Mouse (Mus musculus): ENCODE results near the gene Pdcl. TPM values are rescaled to one million over a fixed set of nuclear protein-coding genes. Genes with fewer than 3 reads are reported as not detected.

Gene Pdcl
- polyA plus RNA-seq, 1 experiment, result 3.7 TPM

DNA sequence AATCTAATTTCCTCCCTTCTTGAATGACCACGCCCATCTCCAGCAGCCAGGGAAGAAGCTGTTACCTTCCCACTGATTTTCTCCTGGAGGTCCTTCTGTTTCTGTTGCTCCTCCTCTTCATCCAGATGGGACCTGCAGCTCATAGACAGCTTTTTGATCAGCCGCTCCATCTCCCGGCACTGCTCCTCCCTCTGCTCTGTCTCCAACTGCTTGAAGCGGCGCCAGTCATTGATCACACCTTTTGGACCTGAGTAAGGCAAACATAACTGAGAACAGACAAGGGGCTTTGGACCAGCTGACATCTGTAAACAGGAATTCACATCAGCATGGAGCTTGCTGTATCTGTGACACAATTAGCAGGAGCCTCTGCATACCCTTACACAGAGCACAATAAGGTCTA, 3.6 kb downstream of the Pdcl start:
- Histone ChIP-seq H3K4me1 (ENCODE audit: control insufficient read depth, insufficient read depth, low read length) (peaks cover 8% of the 10 kb centered on the region), H3K36me3 (ENCODE audit: control insufficient read depth, insufficient read depth, low read length) (peaks cover 5% of the 10 kb centered on the region), H3K27me3 (ENCODE audit: control insufficient read depth, insufficient read depth, low read length) (no peaks in the 10 kb centered on the region), H3K4me3 (ENCODE audit: control insufficient read depth, low read depth, low read length) (peak overlapping the region; percentile 47), H3K27ac (ENCODE audit: control insufficient read depth, insufficient read depth, low read depth, low read length) (no peak overlapping the region)
- no peak for TF ChIP-seq CTCF (IDR thresholded peaks at IDR 0.05; ENCODE audit: control insufficient read depth, insufficient read depth, insufficient replicate concordance, low read depth, low read length)
- TF ChIP-seq POLR2A (IDR thresholded peaks at IDR 0.05; ENCODE audit: control insufficient read depth, low read depth, low read length), result no peak

DNA sequence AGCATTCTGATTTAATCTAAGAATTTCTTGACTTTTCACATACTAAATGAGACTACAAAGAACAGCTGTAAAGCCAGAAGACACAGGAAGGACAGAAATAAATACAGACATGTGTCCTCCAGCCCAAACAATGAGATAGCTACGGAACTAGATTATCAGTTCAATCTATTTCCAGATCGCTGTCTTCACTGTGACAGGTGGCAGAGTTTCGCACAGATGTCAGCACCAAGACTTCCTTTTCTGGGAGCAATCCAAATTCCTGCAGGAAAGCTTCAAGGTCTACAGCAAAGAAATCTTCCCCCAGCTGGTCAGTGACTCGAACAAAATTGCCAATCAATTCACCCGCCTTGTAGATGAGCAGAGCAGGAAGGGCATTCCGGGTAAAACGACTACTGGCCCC, 7.5 kb downstream of the Pdcl start:
- Histone ChIP-seq H3K36me3 (ENCODE audit: control insufficient read depth, insufficient read depth, low read length) (peaks cover 5% of the 10 kb centered on the region), H3K27ac (ENCODE audit: control insufficient read depth, insufficient read depth, low read depth, low read length) (no peak overlapping the region), H3K4me3 (ENCODE audit: control insufficient read depth, low read depth, low read length) (no peak overlapping the region), H3K4me1 (ENCODE audit: control insufficient read depth, insufficient read depth, low read length) (no peaks in the 10 kb centered on the region), H3K27me3 (ENCODE audit: control insufficient read depth, insufficient read depth, low read length) (no peaks in the 10 kb centered on the region)
- TF ChIP-seq CTCF (IDR thresholded peaks at IDR 0.05; ENCODE audit: control insufficient read depth, insufficient read depth, insufficient replicate concordance, low read depth, low read length) (no peak), POLR2A (IDR thresholded peaks at IDR 0.05; ENCODE audit: control insufficient read depth, low read depth, low read length) (no peak)

DNA sequence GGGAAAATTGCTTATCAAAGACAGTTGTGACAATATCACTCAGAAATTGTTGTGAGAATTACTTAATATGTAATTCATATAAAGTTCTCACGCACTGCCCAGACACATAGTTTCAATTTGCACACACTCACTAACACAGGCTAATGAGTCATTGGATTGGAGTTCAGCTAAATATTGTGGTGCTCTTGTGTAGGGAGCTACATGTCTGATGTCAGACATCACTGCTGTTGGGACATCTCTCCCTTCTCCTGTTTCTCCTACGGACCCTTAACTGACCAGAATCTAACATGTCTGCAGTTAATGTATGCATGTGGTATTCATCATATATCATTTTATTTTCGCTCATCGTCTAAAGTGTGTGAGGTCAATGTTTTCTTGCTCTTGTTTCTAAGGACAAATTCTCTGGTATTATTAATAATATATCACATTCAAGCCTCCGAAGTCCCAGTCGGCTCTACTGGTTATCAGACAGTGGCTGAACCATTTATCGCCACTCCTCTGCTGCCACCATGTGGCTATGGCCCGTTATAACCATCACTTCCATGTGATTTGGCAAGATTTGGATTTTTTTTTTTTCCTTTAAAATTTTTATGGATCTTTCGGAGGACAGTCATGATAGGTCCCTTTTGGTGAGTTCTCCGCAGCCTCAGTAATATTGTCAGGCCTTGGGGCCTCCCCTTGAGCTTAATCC, 20.5 kb downstream of the Pdcl start:
- no peak for TF ChIP-seq POLR2A (IDR thresholded peaks at IDR 0.05; ENCODE audit: control insufficient read depth, low read depth, low read length)
- no peak; the same call in 1 of the 2 replicates for TF ChIP-seq CTCF (IDR thresholded peaks at IDR 0.05; ENCODE audit: control insufficient read depth, insufficient read depth, insufficient replicate concordance, low read depth, low read length)
- no peaks in the 10 kb centered on the region for H3K27me3 ChIP-seq (ENCODE audit: control insufficient read depth, insufficient read depth, low read length)

DNA sequence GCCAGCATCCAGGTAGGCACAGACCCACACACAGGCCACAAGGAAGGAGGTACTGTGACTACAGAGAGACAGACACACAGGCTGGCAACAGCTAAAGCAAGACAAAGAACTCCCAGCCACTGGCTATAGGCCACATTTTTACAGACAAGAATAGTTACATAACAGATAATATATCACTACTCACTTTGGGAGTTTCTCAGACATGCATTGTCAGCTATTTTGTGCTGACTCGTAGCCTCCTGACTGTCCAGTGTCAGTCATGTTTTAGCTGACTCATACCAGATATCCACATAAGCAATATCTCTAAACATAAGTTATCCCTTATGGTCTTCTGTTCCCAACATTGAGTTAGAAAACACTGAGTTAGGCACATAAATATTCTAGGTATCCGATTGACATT, 25.8 kb downstream of the Pdcl start:
- H3K4me3 ChIP-seq (ENCODE audit: control insufficient read depth, low read depth, low read length), result no peak overlapping the region
- H3K36me3 ChIP-seq (ENCODE audit: control insufficient read depth, insufficient read depth, low read length), result no peaks in the 10 kb centered on the region
- H3K27ac ChIP-seq (ENCODE audit: control insufficient read depth, insufficient read depth, low read depth, low read length), result no peak overlapping the region
- TF ChIP-seq POLR2A (IDR thresholded peaks at IDR 0.05; ENCODE audit: control insufficient read depth, low read depth, low read length), result no peak
- TF ChIP-seq CTCF (IDR thresholded peaks at IDR 0.05; ENCODE audit: control insufficient read depth, insufficient read depth, insufficient replicate concordance, low read depth, low read length), result no peak
- H3K27me3 ChIP-seq (ENCODE audit: control insufficient read depth, insufficient read depth, low read length), result no peaks in the 10 kb centered on the region
- H3K4me1 ChIP-seq (ENCODE audit: control insufficient read depth, insufficient read depth, low read length), result no peaks in the 10 kb centered on the region

More for the DNA sequence above, 20.5 kb downstream of the Pdcl start:
- Histone ChIP-seq H3K4me1 (ENCODE audit: control insufficient read depth, insufficient read depth, low read length) (no peaks in the 10 kb centered on the region), H3K27ac (ENCODE audit: control insufficient read depth, insufficient read depth, low read depth, low read length) (no peak overlapping the region), H3K36me3 (ENCODE audit: control insufficient read depth, insufficient read depth, low read length) (no peaks in the 10 kb centered on the region), H3K4me3 (ENCODE audit: control insufficient read depth, low read depth, low read length) (no peak overlapping the region)

DNA sequence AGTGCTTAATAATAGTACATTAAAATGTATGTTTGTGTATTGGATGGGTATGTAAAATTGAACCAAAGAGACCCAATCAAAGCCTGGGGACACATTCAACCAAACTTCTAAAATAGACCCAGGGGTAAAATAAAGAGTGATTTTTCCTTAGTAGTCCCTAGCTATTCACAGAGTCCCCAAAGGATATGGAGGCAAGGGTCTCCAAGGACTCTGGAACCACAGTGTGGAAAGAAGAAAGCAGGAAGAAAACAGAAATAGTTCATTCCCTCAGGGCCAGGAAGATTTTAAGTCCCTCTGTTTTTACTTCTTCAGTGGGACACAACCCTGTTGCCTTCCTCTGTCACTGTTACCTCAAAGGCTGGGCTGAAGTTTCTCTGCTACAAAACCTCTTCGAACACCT, 32.9 kb downstream of the Pdcl start, which contains the start of gene Olfr368:
Gene Olfr368 (plus strand): TSS at position 301 of the 400 bp plus-strand sequence.
- H3K27ac ChIP-seq (ENCODE audit: control insufficient read depth, insufficient read depth, low read depth, low read length), result no peak within 1 kb of the TSS
- no peaks in the 10 kb centered on the region for H3K4me1 ChIP-seq (ENCODE audit: control insufficient read depth, insufficient read depth, low read length)
- H3K36me3 ChIP-seq (ENCODE audit: control insufficient read depth, insufficient read depth, low read length), result no peaks in the 10 kb centered on the region
- no peaks in the 10 kb centered on the region for H3K27me3 ChIP-seq (ENCODE audit: control insufficient read depth, insufficient read depth, low read length)
- TF ChIP-seq CTCF (IDR thresholded peaks at IDR 0.05; ENCODE audit: control insufficient read depth, insufficient read depth, insufficient replicate concordance, low read depth, low read length), result no peak
- no peak within 1 kb of the TSS for H3K4me3 ChIP-seq (ENCODE audit: control insufficient read depth, low read depth, low read length)

Other genes starting within 250 kb of the Pdcl start
- gene Olfr362, start 241.4 kb downstream of the Pdcl start, polyA plus RNA-seq (2012; rRNA removed), result 0.07 TPM in 2 replicates
- not detected in 2 replicates for gene Olfr364-ps1, start 220.0 kb downstream of the Pdcl start, polyA plus RNA-seq (2012; rRNA removed)
- gene Olfr365, start 171.1 kb downstream of the Pdcl start, polyA plus RNA-seq (2012; rRNA removed), result not detected in 2 replicates
- gene Olfr366, start 147.8 kb downstream of the Pdcl start, polyA plus RNA-seq (2012; rRNA removed), result not detected in 2 replicates
- 0.11 and 0.14 TPM in 2 replicates for gene Olfr368, start 32.8 kb downstream of the Pdcl start, polyA plus RNA-seq (2012; rRNA removed)
- gene Rc3h2, start 63.6 kb upstream of the Pdcl start, polyA plus RNA-seq (2012; rRNA removed), result 7.2 and 8.2 TPM in 2 replicates
- gene Zbtb26, start 83.8 kb upstream of the Pdcl start, polyA plus RNA-seq (2012; rRNA removed), result 2.0 and 2.5 TPM in 2 replicates
- 1.5 and 2.2 TPM in 2 replicates for gene Zbtb6, start 83.8 kb upstream of the Pdcl start, polyA plus RNA-seq (2012; rRNA removed)
- 8.3 and 10.3 TPM in 2 replicates for gene Rabgap1, start 83.9 kb upstream of the Pdcl start, polyA plus RNA-seq (2012; rRNA removed)
- gene Gpr21, start 157.0 kb upstream of the Pdcl start, polyA plus RNA-seq (2012; rRNA removed), result 0.10 and 0.12 TPM in 2 replicates

All from testis, adult 2 months (tissue).